Mouse (Mus musculus) hematopoietic stem cell, adult 5-6 weeks (primary cell): Measurements from ENCODE around the gene Hectd2. TPM values are rescaled to one million over a fixed set of nuclear protein-coding genes. Genes with fewer than 3 reads are reported as not detected.

Source experiments
- ATAC-seq, 2 experiments: fragments of 125-278 bp in 1 of 2; replicated peaks in 1 of 2; 2 replicates each; pipeline ENCODE4 v1.8.0; 2016 to 2017; ENCODE audit warnings: inconsistent platforms in 2 of 2, mild to moderate bottlenecking in 2 of 2, moderate number of reproducible peaks in 2 of 2, low read depth in 1 of 2, moderate TSS enrichment in 1 of 2; ENCODE audit not compliant: low FRiP score in 2 of 2, poor library complexity in 2 of 2, severe bottlenecking in 2 of 2, insufficient read depth in 1 of 2, low TSS enrichment in 1 of 2
- total RNA-seq: library from RNA; stranded (forward); fragments of 172-1452, 232-1000 nt; gene quantifications from 2 replicates; pipeline ENCODE4 v1.2.3, GENCODE M21; 2017

Hectd2 gene
- total RNA-seq, 1 experiment from 2014 or later, result 5.4 TPM

DNA sequence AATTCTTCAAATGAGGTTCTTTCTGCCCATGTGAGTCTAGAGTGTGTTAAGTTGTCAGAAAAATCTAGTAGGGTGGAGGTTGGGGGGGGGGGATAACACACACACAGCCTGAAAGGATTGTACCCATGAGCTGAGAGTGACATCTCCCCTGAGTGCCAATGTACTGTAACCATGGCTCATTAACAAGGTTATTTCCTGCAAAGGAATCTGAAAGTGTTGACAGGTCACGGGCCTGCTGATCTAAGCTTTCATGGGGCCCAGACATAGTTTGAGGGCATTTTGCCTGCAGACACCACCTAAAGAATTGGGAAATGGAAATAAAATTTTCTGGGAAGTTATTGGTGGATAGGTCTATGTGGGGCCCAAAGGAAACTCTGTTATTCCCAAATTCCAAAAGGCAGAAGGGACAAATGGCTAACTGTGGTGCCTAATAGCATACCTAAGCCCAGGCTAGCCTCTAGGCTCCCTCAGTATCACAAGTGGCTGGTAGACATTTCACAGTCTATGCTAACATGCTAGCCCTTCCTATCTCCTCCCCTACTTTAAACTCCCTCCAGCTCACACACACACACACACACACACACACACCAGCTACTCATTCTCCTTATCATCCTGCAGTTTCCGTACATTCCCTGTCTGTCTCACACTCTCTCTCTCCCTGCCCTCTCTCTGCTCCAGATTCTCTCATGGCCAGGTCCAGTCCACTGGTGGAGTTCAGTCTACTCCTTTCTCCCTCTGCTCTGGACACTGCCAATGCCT, 114.6 kb downstream of the Hectd2 start:
- ATAC-seq, result no peak

DNA sequence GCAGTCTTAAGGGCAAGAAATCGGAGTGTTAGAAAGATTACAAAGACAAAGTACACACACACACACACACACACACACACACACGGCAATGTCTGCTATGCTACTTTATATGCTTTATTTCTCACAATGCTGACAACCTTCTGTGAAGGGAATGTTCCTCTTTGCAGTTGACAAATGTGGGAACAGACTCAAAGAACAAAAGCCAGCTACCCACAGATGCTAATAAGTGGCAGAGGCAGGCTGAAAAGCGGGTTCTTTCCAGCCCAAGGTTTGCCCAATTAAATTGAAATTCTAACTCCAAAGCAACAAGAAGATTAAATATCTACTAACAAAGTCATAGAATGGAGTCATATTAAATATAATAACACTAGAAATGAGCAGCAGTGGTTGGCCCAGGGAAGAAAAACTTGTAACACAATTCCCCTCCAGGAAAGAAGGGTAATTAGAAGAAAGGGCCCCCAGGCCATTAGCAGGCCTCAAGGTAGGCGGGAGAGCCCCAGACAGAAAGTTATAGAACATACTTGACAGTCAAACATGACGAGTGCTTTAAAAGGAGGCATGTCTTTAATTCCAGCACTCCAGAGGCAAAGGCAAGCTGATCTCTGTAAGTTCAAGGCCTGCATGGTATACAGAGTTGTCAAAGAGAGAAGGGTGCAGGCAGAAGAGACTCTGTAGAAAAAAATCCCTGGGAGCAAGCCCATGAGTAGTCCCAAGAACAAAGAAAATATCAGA, 115.4 kb downstream of the Hectd2 start:
- no peak for ATAC-seq

Other genes starting within 250 kb of the Hectd2 start
- 92.3 and 137 TPM in 2 replicates for gene Pcgf5, start 206.3 kb upstream of the Hectd2 start, total RNA-seq
- not detected in 2 replicates for gene Ppp1r3c, start 182.0 kb downstream of the Hectd2 start, total RNA-seq